Mouse (Mus musculus): ENCODE measurements around the gene Rgl1.
"Not testable (repeated sequence)": the region's sequence is repeated elsewhere in the genome, so short reads cannot be mapped to it uniquely, and the experiment has no call there.

Gene Rgl1

GRCm38 (mm10) chr1:152785446-152785845 is 19.3 kb upstream of the Rgl1 start:
- not testable (repeated sequence) for DNase-seq (ENCODE audit: low spot score in 2 of 2)

- no peak for DNase-seq (ENCODE audit: low spot score in 2 of 2)
Observed at GRCm38 (mm10) chr1:152784620-152785019, 18.5 kb upstream of the Rgl1 start.

- peak; percentile 61 to 77 for DNase-seq (ENCODE audit: low spot score in 2 of 2)
Observed at GRCm38 (mm10) chr1:152779071-152779737, 13.1 kb upstream of the Rgl1 start.

GRCm38 (mm10) chr1:152774601-152775000 is 8.4 kb upstream of the Rgl1 start:
- not testable (repeated sequence) for DNase-seq (ENCODE audit: low spot score in 2 of 2)

- peak; percentile 31 to 33 for DNase-seq (ENCODE audit: low spot score in 2 of 2)
Observed at GRCm38 (mm10) chr1:152771016-152771415, 4.9 kb upstream of the Rgl1 start.

- DNase-seq (ENCODE audit: low spot score in 2 of 2) = peak; percentile 94
Observed at GRCm38 (mm10) chr1:152767749-152768488, 1.8 kb upstream of the Rgl1 start.

- DNase-seq (ENCODE audit: low spot score in 2 of 2) = peak in 1 of 2 experiments; percentile 41
Observed at GRCm38 (mm10) chr1:152766804-152767748, 925 bp upstream of the Rgl1 start.

- DNase-seq (ENCODE audit: low spot score in 2 of 2) = no peak
Observed at GRCm38 (mm10) chr1:152761791-152762190, 4.4 kb downstream of the Rgl1 start.

GRCm38 (mm10) chr1:152750312-152750965 is 15.7 kb downstream of the Rgl1 start, which contains the start of gene Apobec4:
TSS of gene Apobec4 (plus strand) at chr1:152750551.
- DNase-seq (ENCODE audit: low spot score in 2 of 2) = peak; percentile 40 to 46

- DNase-seq (ENCODE audit: low spot score in 2 of 2) = no peak
Observed at GRCm38 (mm10) chr1:152749276-152749675, 16.9 kb downstream of the Rgl1 start.

- DNase-seq (ENCODE audit: low spot score in 2 of 2) = peak; percentile 91 to 93
Observed at GRCm38 (mm10) chr1:152746426-152746825, 19.7 kb downstream of the Rgl1 start.

GRCm38 (mm10) chr1:152743095-152743826 is 22.9 kb downstream of the Rgl1 start:
- no peak for DNase-seq (ENCODE audit: low spot score in 2 of 2)

- no peak for DNase-seq (ENCODE audit: low spot score in 2 of 2)
Observed at GRCm38 (mm10) chr1:152739374-152739773, 26.8 kb downstream of the Rgl1 start.

GRCm38 (mm10) chr1:152738793-152739192 is 27.4 kb downstream of the Rgl1 start:
- DNase-seq (ENCODE audit: low spot score in 2 of 2) = no peak

- no peak for DNase-seq (ENCODE audit: low spot score in 2 of 2)
Observed at GRCm38 (mm10) chr1:152727604-152728236, 38.4 kb downstream of the Rgl1 start.

- DNase-seq (ENCODE audit: low spot score in 2 of 2) = no peak
Observed at GRCm38 (mm10) chr1:152726095-152726494, 40.1 kb downstream of the Rgl1 start.

- DNase-seq (ENCODE audit: low spot score in 2 of 2) = no peak
Observed at GRCm38 (mm10) chr1:152724286-152724685, 41.9 kb downstream of the Rgl1 start.

- DNase-seq (ENCODE audit: low spot score in 2 of 2) = no peak
Observed at GRCm38 (mm10) chr1:152721535-152722198, 44.5 kb downstream of the Rgl1 start.

- DNase-seq (ENCODE audit: low spot score in 2 of 2) = no peak
Observed at GRCm38 (mm10) chr1:152720969-152721368, 45.2 kb downstream of the Rgl1 start.

GRCm38 (mm10) chr1:152718200-152718599 is 48.0 kb downstream of the Rgl1 start:
- no peak for DNase-seq (ENCODE audit: low spot score in 2 of 2)

All from right cerebral cortex, adult 2 months (tissue).